ENCODE assay signal across 19 mouse cellular contexts in genomic region chr6:9147966-9148365, GRCm38 (mm10).
"Had no signal": no experiment of that assay in that cellular context is flagged by ENCODE, and none has a peak within 500 bp of the region (broad histone marks: within the 10 kb centered on the region; RNA-seq: fewer than 3 reads in every experiment).

No protein-coding gene starts in this region.

- H3K27me3 ChIP-seq: lung, embryonic 15.5 days; megakaryocyte, embryonic 14.5 days; midbrain, embryonic 13.5 days; midbrain, embryonic 15.5 days; neural tube, embryonic 13.5 days; neural tube, embryonic 15.5 days had no signal

- H3K4me1 ChIP-seq: lung, embryonic 15.5 days; megakaryocyte, embryonic 14.5 days; neural tube, embryonic 15.5 days had no signal

- H3K27ac ChIP-seq: lung, embryonic 15.5 days; macrophage; midbrain, embryonic 13.5 days; midbrain, embryonic 15.5 days; neural tube, embryonic 13.5 days; neural tube, embryonic 15.5 days had no signal

- H3K9me3 ChIP-seq: lung, embryonic 15.5 days; megakaryocyte, embryonic 14.5 days; midbrain, embryonic 13.5 days; midbrain, embryonic 15.5 days; neural tube, embryonic 13.5 days; neural tube, embryonic 15.5 days had no signal

- H3K36me3 ChIP-seq: lung, embryonic 15.5 days; midbrain, embryonic 13.5 days; midbrain, embryonic 15.5 days; neural tube, embryonic 13.5 days; neural tube, embryonic 15.5 days had no signal

- H3K4me3 ChIP-seq: lung, embryonic 15.5 days; megakaryocyte, embryonic 14.5 days; midbrain, embryonic 13.5 days; midbrain, embryonic 15.5 days; myocyte; neural tube, embryonic 13.5 days; neural tube, embryonic 15.5 days had no signal

- DNase-seq: liver, postnatal 0 days; lung, adult 2 months; lung, postnatal 14 days; lung, postnatal 36 days; right cerebral cortex, adult 18-20 months; right cerebral cortex, postnatal 25 days; right cerebral cortex, postnatal 4 days; spleen, adult 18-20 months; thymus, adult 18-20 months; thymus, postnatal 14 days; thymus, postnatal 36 days had no signal
